8 mouse cellular contexts compared by ENCODE assay signal in the genomic region with DNA sequence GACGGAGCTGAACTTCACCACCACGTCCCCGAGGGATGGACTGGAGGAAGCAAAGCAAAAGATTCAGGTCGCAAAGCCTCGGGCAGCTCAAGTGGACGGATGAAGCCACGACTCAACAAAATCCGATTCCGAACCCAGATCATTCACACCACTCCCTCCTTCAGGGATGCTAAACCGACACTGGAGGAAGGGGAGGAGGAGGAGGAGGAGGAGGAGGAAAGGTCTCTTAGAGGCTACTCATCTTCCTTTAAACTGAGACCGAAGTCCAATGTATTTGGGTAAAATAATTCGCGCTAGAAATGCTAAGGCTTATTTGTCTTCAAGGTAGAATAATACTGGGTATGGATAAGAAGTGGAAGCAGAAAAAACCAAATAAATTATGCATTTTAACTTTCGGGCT. TPM values are rescaled to one million over a fixed set of nuclear protein-coding genes. Genes with fewer than 3 reads are reported as not detected.
DNase-seq lines count a peak whose midpoint lies in the region; ATAC-seq and TF ChIP-seq lines count a peak whose summit lies in the region.

No protein-coding gene starts in this region.

- H3K4me2 ChIP-seq in kidney, embryonic 16.5 days (replicated peaks; ENCODE audit: low read depth, low read length), result peak overlapping the region; percentile 100
- H3K4me2 ChIP-seq in embryonic facial prominence, embryonic 13.5 days, result peak overlapping the region; percentile 88
- peak overlapping the region; percentile 79 for H3K4me2 ChIP-seq in midbrain, postnatal 0 days (ENCODE audit: low read depth, low read length, poor library complexity, severe bottlenecking)

- no peak overlapping the region for H3K27ac ChIP-seq in kidney, embryonic 16.5 days (ENCODE audit: low read length)
- no peak overlapping the region for H3K27ac ChIP-seq in embryonic facial prominence, embryonic 13.5 days
- no peak overlapping the region for H3K27ac ChIP-seq in midbrain, postnatal 0 days (ENCODE audit: low read depth, low read length)

- no peak for ATAC-seq in kidney, embryonic 16.5 days (ENCODE audit: low FRiP score, low TSS enrichment)
- no peak for ATAC-seq in embryonic facial prominence, embryonic 13.5 days (ENCODE audit: insufficient number of reproducible peaks, insufficient read depth, low FRiP score, low TSS enrichment, low read depth)
- no peak for ATAC-seq in midbrain, postnatal 0 days (ENCODE audit: low FRiP score)

- DNase-seq in kidney, adult 8-10 months, result no peak
- DNase-seq in induced T-regulatory cell, adult 2 months (ENCODE audit: low read depth), result peak; percentile 16
- no peak for DNase-seq in midbrain, postnatal 0 days (ENCODE audit: low spot score)
- no peak for DNase-seq in gastrocnemius, postnatal 14 days
- DNase-seq in adrenal gland, postnatal 4 days (ENCODE audit: low spot score in 2 of 2), result no peak
- no peak for DNase-seq in layer of hippocampus, adult 11-12 months (ENCODE audit: low spot score)

- H3K27me3 ChIP-seq in kidney, embryonic 16.5 days (ENCODE audit: insufficient read depth, low read length), result no peaks in the 10 kb centered on the region
- no peaks in the 10 kb centered on the region for H3K27me3 ChIP-seq in embryonic facial prominence, embryonic 13.5 days
- H3K27me3 ChIP-seq in midbrain, postnatal 0 days (ENCODE audit: insufficient read depth, low read length), result no peaks in the 10 kb centered on the region

- H3K9me3 ChIP-seq in kidney, embryonic 16.5 days (ENCODE audit: low read length), result no peaks in the 10 kb centered on the region
- H3K9me3 ChIP-seq in embryonic facial prominence, embryonic 13.5 days, result no peaks in the 10 kb centered on the region
- no peaks in the 10 kb centered on the region for H3K9me3 ChIP-seq in midbrain, postnatal 0 days (ENCODE audit: low read length)

- no peak for TF ChIP-seq CTCF in midbrain, postnatal 0 days (IDR thresholded peaks at IDR 0.05)

- peak overlapping the region; percentile 87 for H3K9ac ChIP-seq in kidney, embryonic 16.5 days (replicated peaks; ENCODE audit: low read length)
- peak overlapping the region; percentile 86 for H3K9ac ChIP-seq in embryonic facial prominence, embryonic 13.5 days
- peak overlapping the region; percentile 91 for H3K9ac ChIP-seq in midbrain, postnatal 0 days (replicated peaks; ENCODE audit: low read length, poor library complexity, severe bottlenecking)

- H3K36me3 ChIP-seq in kidney, embryonic 16.5 days (ENCODE audit: insufficient read depth, low read length), result no peaks in the 10 kb centered on the region
- no peaks in the 10 kb centered on the region for H3K36me3 ChIP-seq in embryonic facial prominence, embryonic 13.5 days
- H3K36me3 ChIP-seq in midbrain, postnatal 0 days (ENCODE audit: insufficient read depth, low read length), result no peaks in the 10 kb centered on the region

- 27% methylated on average over 14 of the region's 14 CpGs for WGBS in kidney, embryonic 16.5 days
- 43% methylated on average over 14 of the region's 14 CpGs for WGBS in embryonic facial prominence, embryonic 13.5 days
- 41% methylated on average over 14 of the region's 14 CpGs for WGBS in midbrain, postnatal 0 days

- peak overlapping the region; percentile 72 for H3K4me3 ChIP-seq in kidney, embryonic 16.5 days (ENCODE audit: low read length)
- H3K4me3 ChIP-seq in embryonic facial prominence, embryonic 13.5 days, result peak overlapping the region; percentile 81
- peak overlapping the region; percentile 87 for H3K4me3 ChIP-seq in midbrain, postnatal 0 days (ENCODE audit: low read depth, low read length)

- H3K4me1 ChIP-seq in kidney, embryonic 16.5 days (ENCODE audit: insufficient read depth, low read length), result peaks cover 22% of the 10 kb centered on the region
- peaks cover 27% of the 10 kb centered on the region for H3K4me1 ChIP-seq in embryonic facial prominence, embryonic 13.5 days
- H3K4me1 ChIP-seq in midbrain, postnatal 0 days (ENCODE audit: insufficient read depth, low read length), result peaks cover 4% of the 10 kb centered on the region; the same call in 1 of the 2 replicates

- intact Hi-C loops in gastrocnemius, postnatal 14 days (cut with DNase I; ENCODE audit: low total_unique reads), result loop anchor here (10.0 kb wide), 1 partner anchor 62 kb away; no protein-coding TSS in a partner anchor

RNA-seq across cellular contexts. Expression of a gene that starts 1.5 kb away (rescaled TPM):
- polyA plus RNA-seq in kidney, embryonic 16.5 days (2015; fragmentation: Nextera tagmentation; extraction: Ambion mirVana), result 11.4 and 11.7 TPM in 2 replicates
- polyA plus RNA-seq in embryonic facial prominence, embryonic 13.5 days (2015; fragmentation: Nextera tagmentation; extraction: Ambion mirVana), result 13.0 and 13.6 TPM in 2 replicates
- total RNA-seq in midbrain, postnatal 0 days (2014; rRNA removed), result 32.3 and 34.4 TPM in 2 replicates
- 13.5 and 14.1 TPM in 2 replicates for polyA plus RNA-seq in midbrain, postnatal 0 days (2015; fragmentation: Nextera tagmentation; extraction: Ambion mirVana)
- total RNA-seq in gastrocnemius, postnatal 14 days (2021), result 1 to 10 TPM; 1.4 to 2.3 TPM
- total RNA-seq in adrenal gland, postnatal 4 days (2021), result 10 to 100 TPM; 22.6 to 23.2 TPM

RNA-seq across cellular contexts. Expression of a gene that starts 1.7 kb away (rescaled TPM):
- 46.3 and 48.6 TPM in 2 replicates for polyA plus RNA-seq in kidney, embryonic 16.5 days (2015; fragmentation: Nextera tagmentation; extraction: Ambion mirVana)
- polyA plus RNA-seq in embryonic facial prominence, embryonic 13.5 days (2015; fragmentation: Nextera tagmentation; extraction: Ambion mirVana), result 42.7 and 43.4 TPM in 2 replicates
- total RNA-seq in midbrain, postnatal 0 days (2014; rRNA removed), result 7.3 and 12.7 TPM in 2 replicates
- polyA plus RNA-seq in midbrain, postnatal 0 days (2015; fragmentation: Nextera tagmentation; extraction: Ambion mirVana), result 8.4 and 9.5 TPM in 2 replicates
- total RNA-seq in gastrocnemius, postnatal 14 days (2021), result 10 to 100 TPM; 16.6 to 17.0 TPM
- 10 to 100 TPM; 63.2 to 64.6 TPM for total RNA-seq in adrenal gland, postnatal 4 days (2021)

Comparison
In these comparisons a context has a peak if more than half of its experiments do, and no peak if none do; other contexts are left out.
1. RNA of a gene that starts 1.5 kb away (total RNA-seq): 32.3 to 34.4 TPM in midbrain, postnatal 0 days and 22.6 to 23.2 TPM in adrenal gland, postnatal 4 days; 1.4 to 2.3 TPM in gastrocnemius, postnatal 14 days; every median in the first group is over 4 times any median in the second.
2. Peak in every context shown above with its lines, with median percentiles within 50 percentile points of each other: H3K4me2 ChIP-seq, H3K4me3 ChIP-seq and H3K9ac ChIP-seq.